Mouse (Mus musculus) erythroblast, adult 5-6 weeks (primary cell): Measurements from ENCODE around the gene Gja5. TPM values are rescaled to one million over a fixed set of nuclear protein-coding genes. Genes with fewer than 3 reads are reported as not detected.
"Not testable (repeated sequence)": the region's sequence is repeated elsewhere in the genome, so short reads cannot be mapped to it uniquely, and the experiment has no call there.

Experiments used
- ATAC-seq: replicated peaks from 2 replicates; pipeline ENCODE4 v1.8.0; 2016; ENCODE audit warnings: moderate number of reproducible peaks, mild to moderate bottlenecking, moderate TSS enrichment, inconsistent platforms; ENCODE audit not compliant: poor library complexity, low FRiP score, severe bottlenecking
- total RNA-seq, 2 experiments: library from RNA; stranded (forward) in 1 of 2; stranded (reverse) in 1 of 2; fragments of 150-400 nt in 1 of 2; fragments of 200-764, 138-1000 nt in 1 of 2; gene quantifications; 2 replicates each; pipeline versions ENCODE4 v1.2.3 to v1.2.4; 2015 to 2017; ENCODE audit warnings: low replicate concordance in 2 of 2

The Gja5 gene
- total RNA-seq, 2 experiments from 2014 or later, result 1.3 TPM; not detected in 1

DNA sequence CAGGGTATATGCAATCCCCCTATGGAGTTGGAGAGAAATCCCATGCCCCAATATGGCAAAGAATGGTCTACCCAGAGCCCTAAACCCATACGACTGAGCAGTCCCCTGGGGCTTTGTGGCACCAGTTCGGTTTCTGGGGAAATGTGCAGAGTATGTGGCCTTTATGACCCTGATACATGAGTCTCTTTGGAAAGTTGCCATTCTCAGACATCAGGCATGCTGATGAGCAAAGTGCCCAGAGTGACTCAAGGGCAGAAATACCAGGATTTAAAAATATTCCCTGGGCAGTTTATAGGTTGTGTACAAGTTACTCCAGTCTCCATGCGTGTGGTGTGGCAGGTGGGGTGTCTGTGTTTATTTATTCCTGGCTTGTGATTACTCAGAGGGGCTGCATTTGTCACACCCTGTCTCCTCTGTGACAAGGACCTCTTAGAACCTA lies 102.5 kb downstream of the Gja5 start:
- ATAC-seq, result no peak

DNA sequence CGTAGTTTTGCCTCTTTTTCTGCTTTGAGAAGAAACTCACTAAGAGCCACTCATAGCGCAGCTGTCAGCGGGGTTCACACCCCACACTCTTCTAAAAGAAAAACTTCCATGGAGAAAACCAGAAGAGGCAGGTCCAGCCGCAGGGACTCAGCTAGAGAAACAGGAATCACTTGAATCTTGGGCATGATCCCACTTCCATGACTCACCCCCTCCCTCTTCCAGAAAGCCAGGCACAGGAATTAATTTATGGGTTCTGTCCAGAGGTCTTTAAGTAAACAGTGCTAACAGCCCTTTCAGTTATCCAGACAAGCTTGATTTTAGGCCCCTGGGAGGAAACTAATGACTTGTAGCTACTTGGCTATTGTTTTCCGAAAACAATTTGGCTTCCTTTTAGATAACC lies 120.7 kb downstream of the Gja5 start:
- no peak for ATAC-seq

DNA sequence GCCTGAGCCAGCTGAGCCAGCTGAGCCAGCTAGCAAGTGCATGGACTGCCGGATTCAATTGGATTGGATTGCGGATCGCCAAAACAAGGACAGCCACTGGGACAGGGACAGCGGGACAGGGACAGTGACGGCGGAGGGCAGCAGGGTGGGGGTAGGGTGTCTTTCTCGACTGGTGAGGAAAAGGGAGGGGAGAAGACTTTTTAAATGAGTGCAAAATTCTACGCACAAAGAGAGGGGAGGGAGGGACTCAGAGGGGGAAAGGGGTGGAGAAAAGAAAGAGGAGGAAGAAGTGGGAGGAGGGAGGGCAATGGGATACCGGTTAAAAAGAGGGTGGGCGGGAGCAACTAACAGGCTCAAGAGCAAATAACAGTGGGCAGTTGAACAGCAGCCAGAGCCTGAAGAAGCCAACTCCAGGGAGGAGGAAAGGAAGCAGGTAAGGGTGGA lies 127.6 kb downstream of the Gja5 start:
- no peak for ATAC-seq

DNA sequence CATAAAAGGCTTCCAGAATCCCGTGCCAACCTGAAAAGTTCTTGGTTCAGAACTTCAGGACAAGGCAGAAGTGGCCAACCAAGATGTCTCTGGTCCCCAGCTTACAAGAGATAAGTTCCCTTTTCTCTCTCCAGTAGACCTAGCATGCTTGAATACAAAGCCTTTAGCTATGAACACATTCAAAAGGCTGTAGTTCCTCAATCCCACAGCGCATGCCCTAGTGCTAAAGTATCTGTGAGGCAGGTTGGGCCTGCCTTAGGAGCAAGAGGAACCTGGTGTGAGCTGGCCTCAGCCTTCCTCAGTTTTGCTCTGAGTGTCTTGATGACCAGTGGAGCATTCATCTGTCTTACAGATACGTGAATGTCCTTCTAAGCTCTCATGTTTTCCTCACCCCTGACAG lies 131.1 kb downstream of the Gja5 start:
- ATAC-seq, result no peak

DNA sequence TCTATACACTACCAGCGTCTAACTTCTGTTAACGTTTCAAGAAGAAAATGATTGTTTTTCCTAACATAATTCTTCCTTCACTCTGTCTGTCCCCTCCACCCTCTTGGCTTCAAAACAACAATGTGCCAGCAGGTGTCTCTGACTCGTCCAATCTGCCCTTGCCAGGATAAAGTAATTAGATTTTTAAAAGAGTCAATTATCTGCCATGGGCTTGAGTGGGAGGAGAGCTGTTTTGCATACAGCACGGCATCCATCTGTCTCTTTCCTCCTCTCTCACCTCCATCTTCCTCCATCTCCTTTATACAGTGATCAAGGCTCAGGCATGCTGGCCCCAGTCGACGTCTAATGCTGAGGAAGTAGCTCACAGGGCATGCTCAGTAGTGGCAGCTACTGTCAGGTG lies 132.6 kb downstream of the Gja5 start:
- no peak for ATAC-seq

DNA sequence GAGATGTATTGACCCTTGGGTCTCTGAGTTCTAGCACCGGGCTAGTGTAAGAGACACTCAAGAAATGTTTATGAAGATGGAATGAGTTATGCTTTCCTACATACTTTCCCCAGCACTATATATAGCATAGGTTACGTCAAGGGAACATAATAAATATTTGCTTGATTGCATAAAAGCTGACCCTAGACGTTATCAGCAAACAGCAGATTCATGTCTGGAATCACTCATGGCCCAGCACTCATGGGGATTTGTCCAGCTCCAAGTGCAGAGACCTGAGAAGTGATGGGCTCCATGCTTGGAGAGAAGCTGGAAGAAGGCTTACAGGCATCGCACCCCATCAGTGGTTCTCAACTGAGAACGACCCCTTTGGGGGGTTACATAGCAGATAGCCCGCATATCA lies 135.2 kb downstream of the Gja5 start:
- no peak for ATAC-seq

DNA sequence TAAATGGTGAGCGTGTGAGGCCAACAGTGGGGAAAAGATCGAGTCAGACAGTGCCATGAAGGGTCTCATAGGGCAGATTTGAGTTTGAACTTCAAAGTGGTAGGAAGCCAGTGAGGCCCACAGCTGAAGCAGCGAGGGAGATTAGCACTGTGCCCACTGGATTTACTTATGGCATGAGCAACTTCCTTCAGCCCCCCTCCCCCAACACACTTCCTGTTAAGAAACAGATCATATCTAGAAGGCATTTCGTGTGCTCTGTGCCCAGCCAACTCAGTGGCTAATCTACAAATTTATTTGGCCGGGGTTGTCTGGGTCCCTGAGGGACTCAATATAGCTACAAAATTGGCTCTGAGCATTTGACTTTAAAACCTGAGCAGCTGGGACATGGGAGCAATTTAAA lies 139.7 kb downstream of the Gja5 start:
- ATAC-seq, result no peak

DNA sequence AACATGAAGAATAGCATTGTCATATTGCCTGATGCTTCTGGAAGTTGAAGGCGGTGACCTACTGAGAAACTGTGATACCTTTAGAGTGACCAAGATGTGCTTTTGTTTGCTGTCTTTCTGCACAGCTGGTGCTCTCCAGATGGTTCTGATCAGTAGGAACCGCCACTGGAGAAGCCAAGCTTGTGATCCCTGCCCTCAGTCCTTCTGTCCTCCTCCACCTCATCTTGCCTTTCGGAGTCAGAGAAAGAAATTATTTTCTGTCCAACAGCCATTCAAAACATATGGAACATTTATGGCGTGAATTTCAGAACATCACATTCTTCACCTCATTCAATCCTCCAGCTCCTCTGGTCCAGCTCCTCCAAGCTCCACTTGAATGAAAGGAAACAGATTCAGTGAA lies 143.3 kb downstream of the Gja5 start:
- no peak for ATAC-seq

DNA sequence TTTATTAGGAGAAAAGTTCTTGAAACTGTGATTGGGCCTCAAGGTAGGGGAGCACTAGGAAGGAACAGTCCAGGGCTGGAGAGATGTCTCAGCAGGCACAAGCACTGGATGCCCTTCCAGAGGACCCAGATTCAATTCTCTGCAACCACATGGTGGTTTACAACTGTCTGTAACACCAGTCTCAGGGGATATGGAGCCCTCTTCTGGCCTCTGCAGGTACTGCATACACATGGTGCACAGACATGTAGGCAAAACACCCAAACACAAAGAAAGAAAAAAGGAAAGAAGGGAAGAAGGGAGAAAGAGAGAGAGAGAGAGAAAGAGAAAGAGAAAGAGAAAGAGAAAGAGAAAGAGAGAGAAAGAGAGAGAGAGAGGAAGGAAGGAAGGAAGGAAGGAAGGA lies 143.9 kb downstream of the Gja5 start:
- no peak for ATAC-seq

DNA sequence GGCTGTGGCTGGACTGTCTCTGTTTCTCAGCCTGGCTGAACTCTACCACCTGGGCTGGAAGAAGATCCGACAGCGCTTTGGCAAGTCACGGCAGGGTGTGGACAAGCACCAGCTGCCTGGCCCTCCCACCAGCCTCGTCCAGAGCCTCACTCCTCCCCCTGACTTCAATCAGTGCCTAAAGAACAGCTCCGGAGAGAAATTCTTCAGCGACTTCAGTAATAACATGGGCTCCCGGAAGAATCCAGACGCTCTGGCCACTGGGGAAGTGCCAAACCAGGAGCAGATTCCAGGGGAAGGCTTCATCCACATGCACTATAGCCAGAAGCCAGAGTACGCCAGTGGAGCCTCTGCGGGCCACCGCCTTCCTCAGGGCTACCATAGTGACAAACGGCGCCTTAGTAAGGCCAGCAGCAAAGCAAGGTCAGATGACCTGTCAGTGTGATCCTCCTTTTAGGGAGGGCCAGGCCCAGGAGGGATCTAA lies 146.8 kb downstream of the Gja5 start:
- ATAC-seq, result no peak

DNA sequence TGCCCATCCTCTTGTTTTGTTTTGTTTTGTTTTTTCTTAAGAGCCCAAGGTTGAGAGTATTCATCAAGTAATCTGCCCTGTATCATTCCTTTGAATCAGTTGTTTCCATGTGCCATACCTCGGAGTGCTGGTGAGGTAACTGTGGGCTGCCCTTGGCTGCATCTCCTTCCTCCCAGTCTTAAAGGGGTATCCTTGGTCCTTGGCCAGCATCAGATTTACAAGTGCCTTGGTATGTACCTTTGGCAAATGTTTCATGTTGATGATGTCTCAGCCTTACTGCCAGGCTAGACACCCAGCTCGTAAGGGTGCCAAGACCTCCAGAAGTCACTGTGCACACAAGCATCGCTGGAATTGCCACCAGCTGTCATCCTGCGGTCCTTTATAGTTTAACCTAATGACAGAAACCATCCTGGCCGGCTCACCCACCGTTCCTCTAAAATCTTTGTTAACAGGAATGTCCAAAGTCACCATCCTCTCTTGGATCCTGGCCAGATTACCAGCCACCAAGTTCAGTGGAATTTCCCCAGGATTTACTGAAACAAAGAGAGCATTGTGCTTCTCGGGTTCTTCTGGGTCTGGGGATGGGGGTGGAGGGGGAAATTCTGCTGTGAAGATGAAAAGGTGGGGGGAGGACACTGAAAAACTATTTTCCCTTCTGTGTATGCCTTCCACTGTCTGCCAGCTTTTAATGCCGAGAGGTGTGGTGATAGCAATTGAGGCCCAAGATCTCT lies 147.7 kb downstream of the Gja5 start:
- ATAC-seq, result no peak

DNA sequence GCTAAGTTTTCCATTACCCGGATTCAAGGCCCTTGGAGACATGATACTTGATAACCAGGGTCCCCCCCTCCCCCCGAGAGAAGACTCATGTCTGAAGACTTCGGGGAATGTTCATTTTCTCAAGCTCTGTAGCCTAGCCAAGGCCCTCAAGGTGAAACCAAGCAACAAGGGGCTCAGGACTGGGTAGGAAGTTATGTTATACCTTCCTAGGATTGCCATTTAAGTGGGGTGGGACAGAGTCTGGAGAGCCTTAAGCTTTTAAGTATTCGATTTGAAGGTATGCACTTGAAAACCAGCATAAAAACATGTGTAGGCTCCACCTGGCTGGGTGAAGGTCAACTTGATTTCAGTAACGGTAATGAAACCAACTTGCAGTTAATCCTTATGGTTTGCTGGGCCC lies 154.2 kb downstream of the Gja5 start:
- no peak for ATAC-seq

DNA sequence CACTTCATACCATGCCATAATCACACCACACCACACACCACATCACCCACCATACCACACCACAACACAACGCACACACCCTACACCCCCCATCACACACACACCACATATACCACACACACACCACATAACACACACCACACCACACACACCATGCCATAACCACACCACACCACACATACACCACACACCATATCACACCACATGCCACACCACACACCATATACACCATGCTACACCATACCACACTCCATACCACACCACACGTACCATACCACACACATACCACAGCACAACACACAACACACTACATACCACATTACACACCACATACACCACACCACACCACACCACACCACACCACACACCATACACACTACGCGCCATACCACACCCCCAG lies 155.6 kb downstream of the Gja5 start:
- ATAC-seq, result no peak

DNA sequence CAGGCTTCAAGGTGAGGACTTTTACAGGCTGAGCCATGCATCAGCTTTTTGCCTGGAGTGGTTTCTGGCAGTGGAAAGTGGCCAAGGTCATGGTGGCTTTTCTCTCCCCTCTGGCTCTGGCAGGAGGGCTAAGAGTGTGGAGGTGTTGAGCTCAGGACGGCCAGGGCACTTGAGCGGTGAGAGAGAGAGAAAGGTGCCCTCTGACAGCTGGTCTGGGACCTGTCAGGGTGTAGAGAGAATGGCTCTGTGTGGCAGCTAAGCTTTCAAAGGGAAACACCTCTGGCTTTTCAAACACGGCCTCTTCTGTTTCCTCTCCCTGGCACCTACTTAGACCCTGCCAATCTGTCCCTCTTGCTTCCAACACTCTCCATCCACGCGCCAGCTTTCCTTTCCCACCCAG lies 158.3 kb downstream of the Gja5 start:
- ATAC-seq, result no peak

DNA sequence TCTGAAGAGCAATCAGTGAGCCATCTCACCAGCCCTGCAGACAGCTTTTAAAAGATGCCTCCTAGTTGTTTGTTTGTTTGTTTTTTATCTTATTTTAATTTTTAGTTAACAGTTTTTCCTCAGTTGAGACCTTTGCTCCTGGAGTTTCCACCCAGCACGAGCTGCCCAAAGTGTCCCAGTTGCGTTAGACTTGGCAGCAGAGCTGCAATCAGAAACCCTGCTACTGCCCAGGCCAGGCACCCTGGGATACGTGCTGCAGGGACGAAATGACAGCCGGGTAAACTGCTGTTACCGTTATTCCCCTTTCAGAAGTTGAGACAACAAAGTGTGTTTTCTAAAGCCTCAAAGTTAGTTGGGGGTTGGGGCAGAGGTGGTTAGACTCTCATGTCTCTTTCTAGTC lies 159.6 kb downstream of the Gja5 start:
- ATAC-seq, result no peak

DNA sequence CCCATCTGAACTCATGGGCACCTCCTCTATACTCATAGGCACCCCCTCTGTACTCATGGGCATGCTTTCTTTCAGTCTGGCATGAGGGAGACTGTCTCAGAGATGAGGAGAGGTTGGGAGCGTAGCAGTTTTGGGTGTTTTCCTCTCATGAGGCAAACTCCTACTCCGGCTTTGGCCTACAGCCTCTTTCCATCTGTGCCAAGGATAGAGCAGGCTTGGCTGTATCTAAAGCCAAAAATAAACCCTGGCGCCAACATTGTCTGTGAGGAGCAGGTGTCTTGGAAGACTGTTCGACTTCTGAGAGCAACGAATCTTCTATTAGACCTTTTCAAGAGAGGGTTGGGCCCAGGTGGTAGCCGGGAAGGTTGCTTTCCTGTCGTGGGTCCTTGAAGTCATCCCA lies 165.1 kb downstream of the Gja5 start:
- ATAC-seq, result not testable (repeated sequence)

DNA sequence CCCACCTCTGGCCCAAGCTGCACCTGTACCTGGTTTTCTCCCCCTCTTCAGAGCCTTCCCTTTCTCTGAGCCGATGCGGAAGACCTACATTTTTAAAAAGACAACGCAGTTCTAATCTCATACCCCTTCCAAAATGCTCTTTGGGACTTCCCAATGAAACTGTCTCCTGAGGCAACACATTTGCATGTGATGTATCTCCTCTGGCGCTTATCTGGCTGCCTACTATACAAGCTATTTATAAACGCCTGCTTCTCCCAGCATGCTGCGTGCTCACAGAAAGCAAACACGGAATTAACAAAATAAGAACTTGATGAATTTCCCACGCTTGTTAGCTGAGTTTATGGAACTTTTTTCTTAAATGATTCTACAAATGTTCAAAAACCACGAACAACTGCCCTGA lies 167.4 kb downstream of the Gja5 start:
- not testable (repeated sequence) for ATAC-seq

DNA sequence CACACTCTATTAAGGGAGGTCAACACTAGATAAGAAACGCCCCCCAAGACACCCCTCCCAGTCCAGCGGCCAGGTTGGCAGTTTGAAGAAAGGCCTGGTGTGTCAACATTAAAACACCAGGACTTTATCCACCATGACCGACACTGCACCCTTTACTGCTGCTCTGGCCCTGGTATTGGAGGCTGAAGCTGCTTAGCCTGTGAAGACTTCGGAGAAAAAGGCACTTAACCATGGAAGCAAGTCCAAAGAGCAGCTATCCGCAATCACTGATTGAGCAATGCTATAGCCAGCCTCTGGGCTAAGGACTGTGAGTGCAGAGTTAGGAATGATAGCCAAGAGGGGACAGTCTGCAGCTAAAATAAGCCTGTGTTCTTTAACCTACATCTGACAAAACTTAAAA lies 167.9 kb downstream of the Gja5 start:
- not testable (repeated sequence) for ATAC-seq

DNA sequence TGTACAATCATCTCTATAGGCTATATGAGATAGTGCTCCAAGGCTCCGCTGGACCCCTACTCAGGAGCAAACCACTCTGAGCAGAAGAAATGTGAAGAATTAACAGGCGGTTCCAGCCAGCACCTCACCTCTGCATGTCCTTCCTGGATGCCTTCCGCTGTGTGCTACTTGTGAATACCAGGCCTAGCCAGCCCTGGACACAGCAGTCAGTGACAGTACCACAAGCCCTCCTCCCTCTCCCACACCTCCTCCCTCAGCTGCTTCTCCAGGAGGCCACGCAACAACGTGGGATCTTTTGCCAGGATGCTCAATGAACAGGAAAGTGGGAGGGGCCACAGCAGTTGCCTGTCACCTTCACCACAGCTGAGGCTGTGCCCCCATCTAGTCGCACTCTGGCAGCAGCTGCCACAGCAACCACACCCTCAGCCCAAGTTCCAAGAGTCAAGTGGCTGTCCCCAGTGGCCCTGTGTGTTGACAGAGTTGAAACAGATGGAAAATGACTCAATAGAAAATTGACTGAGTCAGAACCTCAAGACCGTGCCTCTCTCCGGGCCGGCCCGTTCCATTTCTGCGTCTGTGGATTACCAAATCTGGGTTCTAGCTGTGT lies 171.4 kb downstream of the Gja5 start:
- ATAC-seq, result not testable (repeated sequence)

DNA sequence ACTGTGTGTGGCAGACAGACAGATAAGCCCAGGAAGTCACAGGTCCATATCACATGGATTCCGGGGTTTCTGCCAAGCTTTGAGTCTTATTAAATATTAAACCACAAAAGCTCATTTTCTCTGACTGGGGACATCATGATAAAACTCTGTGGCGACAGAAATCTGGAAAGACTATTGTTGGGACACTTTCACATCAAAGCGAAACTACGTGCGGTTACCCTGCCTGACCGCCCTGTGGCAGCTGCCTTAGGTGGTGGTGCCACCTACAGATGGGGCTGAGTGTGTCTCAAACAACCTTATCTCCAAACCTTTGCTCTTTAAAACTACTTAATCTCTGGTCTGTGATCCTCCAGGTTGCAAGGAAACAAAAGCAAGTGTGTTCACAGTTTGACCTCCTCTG lies 171.9 kb downstream of the Gja5 start:
- no peak for ATAC-seq

DNA sequence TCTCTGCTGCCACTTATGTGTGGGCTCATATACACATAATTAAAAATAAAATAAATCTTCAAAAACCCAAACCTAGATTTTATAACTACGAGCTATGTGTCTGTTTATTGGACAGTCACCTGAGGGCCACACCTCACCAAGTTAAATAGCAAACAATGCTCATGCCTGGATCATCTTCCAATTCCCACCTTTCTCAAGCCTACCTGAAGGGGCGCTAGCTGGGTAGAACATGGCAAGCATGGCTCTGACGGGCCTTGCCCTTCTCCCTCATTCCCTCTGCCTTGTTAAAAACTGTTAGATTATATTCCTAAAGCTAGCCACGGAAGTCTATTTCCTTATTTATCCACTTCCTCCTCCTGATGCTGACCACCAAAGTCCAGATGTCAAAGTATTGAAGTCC lies 173.9 kb downstream of the Gja5 start:
- ATAC-seq, result no peak

DNA sequence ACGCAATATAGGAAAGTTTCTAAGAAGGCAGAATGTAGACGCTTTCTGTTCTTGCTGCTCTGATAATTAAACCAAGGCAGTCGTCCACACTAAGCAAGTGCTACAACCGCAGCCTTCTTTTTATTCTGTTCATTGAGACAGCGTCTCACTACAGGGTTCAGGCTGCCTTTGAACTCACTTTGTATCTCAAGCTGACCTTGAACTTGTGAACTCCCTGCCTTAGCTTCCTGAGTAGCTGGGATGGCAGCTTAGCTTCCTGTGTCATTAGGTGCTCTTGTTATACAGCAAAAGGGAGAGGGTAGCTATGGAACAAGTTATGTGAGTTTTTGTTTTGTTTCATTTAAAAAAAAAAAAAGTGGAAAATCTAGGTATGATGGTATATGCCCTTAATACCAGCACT lies 177.7 kb downstream of the Gja5 start:
- ATAC-seq, result no peak
